Mouse (Mus musculus): ENCODE measurements at regions not wholly inside any gene's neighbourhood (a gene's known extent, or its start where the extent isn't known, plus 50 kb on each side); places are given as distances from the start of the nearest gene placed in this dataset.

DNA sequence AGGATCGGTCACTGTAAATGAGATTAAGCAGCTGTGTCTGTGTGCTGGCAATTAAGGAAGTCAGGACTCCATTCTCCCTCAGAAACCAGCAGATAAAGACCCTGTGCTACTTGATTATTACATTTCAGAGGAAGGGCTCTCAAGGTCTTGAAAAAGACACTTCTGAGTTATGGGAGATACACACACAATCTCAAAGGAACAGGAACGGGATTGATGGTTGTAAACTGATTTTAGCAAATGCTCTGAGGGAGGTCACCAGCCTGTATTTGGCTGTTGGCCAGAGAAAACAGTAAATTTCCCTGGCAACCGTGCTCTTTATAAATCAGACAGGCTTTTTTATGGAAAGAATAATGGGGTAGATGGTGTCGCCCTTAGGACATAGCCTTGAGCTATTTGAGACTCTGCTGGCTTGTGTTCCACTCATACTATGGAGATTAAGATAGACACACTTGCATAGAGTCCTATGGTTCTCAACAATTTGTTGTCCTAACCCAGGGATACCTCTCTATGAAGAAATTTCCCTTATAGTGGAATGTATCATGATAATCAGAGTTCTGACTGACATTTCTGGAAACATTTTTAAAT lies 656.9 kb downstream of the Phf3 start:
- Histone ChIP-seq H3K27me3 (ENCODE audit: control insufficient read depth, insufficient read depth, low read length) (no peaks in the 10 kb centered on the region), H3K27ac (no peak overlapping the region), H3K4me3 (no peak overlapping the region), H3K79me2 (replicated peaks; ENCODE audit: control insufficient read depth, insufficient read depth, low read length) (no peaks in the 10 kb centered on the region), H3K4me1 (ENCODE audit: control insufficient read depth, insufficient read depth, low read length) (no peaks in the 10 kb centered on the region), H3K9ac (ENCODE audit: low read depth, low read length) (no peak overlapping the region), H3K36me3 (ENCODE audit: control insufficient read depth, insufficient read depth, low read length) (no peaks in the 10 kb centered on the region)
- WGBS = 29% methylated on average over 4 of the region's 4 CpGs
- no peak for DNase-seq
- TF ChIP-seq CTCF (IDR thresholded peaks at IDR 0.05) (no peak), EP300 (IDR thresholded peaks at IDR 0.05; ENCODE audit: insufficient read depth, low read depth, low read length) (no peak), POLR2A (IDR thresholded peaks at IDR 0.05; ENCODE audit: insufficient read depth, low read depth, low read length) (no peak)
- intact Hi-C loops (cut with DNase I) = no loop called here

DNA sequence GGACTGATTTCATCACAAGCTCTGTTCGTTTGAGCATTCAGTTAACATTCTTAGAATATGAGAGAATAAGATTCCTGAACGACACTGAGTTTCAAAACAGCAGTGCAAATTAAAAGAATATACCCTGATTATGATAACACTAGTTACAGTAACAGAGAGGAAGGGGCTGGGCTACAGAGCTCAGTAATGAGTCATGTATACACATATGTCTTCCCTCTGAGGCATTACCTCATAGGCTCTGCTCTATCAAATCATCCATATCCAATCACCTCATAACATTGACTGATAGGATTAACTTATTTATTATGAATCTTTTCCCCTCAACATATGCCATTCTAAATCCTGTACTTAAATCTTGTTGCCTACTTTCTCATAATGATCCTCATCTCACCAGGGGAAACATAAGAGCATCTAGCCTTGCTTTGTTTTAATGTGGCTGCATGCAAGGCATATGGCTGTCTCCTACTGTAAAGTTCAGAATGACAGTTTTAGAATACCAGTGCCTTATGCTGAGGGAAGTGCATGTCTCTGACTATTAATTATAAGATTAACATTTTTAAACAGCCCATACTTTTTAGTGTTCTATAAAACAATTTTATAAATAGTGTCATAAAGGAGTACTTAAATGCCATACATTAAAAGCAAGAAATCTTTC lies 669.0 kb downstream of the Phf3 start:
- 38% methylated on average over 2 of the region's 2 CpGs for WGBS
- intact Hi-C loops (cut with DNase I) = no loop called here
- no peak overlapping the region for H3K4me3 ChIP-seq
- no peaks in the 10 kb centered on the region for H3K27me3 ChIP-seq (ENCODE audit: control insufficient read depth, insufficient read depth, low read length)
- no peaks in the 10 kb centered on the region for H3K79me2 ChIP-seq (replicated peaks; ENCODE audit: control insufficient read depth, insufficient read depth, low read length)
- no peak overlapping the region for H3K27ac ChIP-seq
- TF ChIP-seq POLR2A (IDR thresholded peaks at IDR 0.05; ENCODE audit: insufficient read depth, low read depth, low read length) (no peak), CTCF (IDR thresholded peaks at IDR 0.05) (no peak), EP300 (IDR thresholded peaks at IDR 0.05; ENCODE audit: insufficient read depth, low read depth, low read length) (no peak)
- DNase-seq = no peak
- no peaks in the 10 kb centered on the region for H3K36me3 ChIP-seq (ENCODE audit: control insufficient read depth, insufficient read depth, low read length)
- H3K4me1 ChIP-seq (ENCODE audit: control insufficient read depth, insufficient read depth, low read length) = no peaks in the 10 kb centered on the region
- H3K9ac ChIP-seq (ENCODE audit: low read depth, low read length) = no peak overlapping the region

GRCm38 (mm10) chr1:30176225-30176624 lies 697.5 kb downstream of the Phf3 start:
- no peak for DNase-seq
- no peaks in the 10 kb centered on the region for H3K4me1 ChIP-seq (ENCODE audit: control insufficient read depth, insufficient read depth, low read length)
- no peak overlapping the region for H3K27ac ChIP-seq
- H3K79me2 ChIP-seq (replicated peaks; ENCODE audit: control insufficient read depth, insufficient read depth, low read length) = no peaks in the 10 kb centered on the region
- no peak for TF ChIP-seq POLR2A (IDR thresholded peaks at IDR 0.05; ENCODE audit: insufficient read depth, low read depth, low read length)
- TF ChIP-seq CTCF (IDR thresholded peaks at IDR 0.05) = no peak
- TF ChIP-seq EP300 (IDR thresholded peaks at IDR 0.05; ENCODE audit: insufficient read depth, low read depth, low read length) = no peak
- no peaks in the 10 kb centered on the region for H3K27me3 ChIP-seq (ENCODE audit: control insufficient read depth, insufficient read depth, low read length)
- H3K9ac ChIP-seq (ENCODE audit: low read depth, low read length) = no peak overlapping the region
- no peak overlapping the region for H3K4me3 ChIP-seq
- H3K36me3 ChIP-seq (ENCODE audit: control insufficient read depth, insufficient read depth, low read length) = no peaks in the 10 kb centered on the region
- 68% methylated on average over 2 of the region's 2 CpGs for WGBS
- intact Hi-C loops (cut with DNase I) = no loop called here

DNA sequence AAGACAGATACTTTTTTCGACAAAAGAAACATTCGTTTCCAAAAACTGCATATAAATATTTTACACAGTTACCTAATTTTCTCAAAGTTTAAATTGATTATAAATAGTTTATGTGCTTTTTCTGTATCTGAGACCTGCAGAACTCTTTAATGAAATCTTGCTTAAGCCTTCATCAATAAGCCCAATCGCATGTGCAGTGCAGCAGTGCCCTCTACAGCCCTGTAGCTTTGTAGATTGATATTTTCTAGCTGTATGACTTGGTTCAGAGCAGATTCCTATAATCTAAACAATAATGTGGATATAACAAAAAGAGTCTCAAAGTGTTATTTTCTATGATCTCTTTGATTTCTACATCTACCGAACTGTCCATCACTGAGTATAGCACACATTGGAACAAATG lies 728.7 kb downstream of the Phf3 start:
- DNase-seq = no peak
- 0 out of 2 replicates have a peak, but pooled peaks have one; percentile 12 for TF ChIP-seq CTCF (IDR thresholded peaks at IDR 0.05)
- no peak for TF ChIP-seq EP300 (IDR thresholded peaks at IDR 0.05; ENCODE audit: insufficient read depth, low read depth, low read length)
- 75% methylated on average over 4 of the region's 4 CpGs for WGBS
- H3K9ac ChIP-seq (ENCODE audit: low read depth, low read length) = no peak overlapping the region
- no peak overlapping the region for H3K4me3 ChIP-seq
- no peaks in the 10 kb centered on the region for H3K36me3 ChIP-seq (ENCODE audit: control insufficient read depth, insufficient read depth, low read length)
- no peaks in the 10 kb centered on the region for H3K4me1 ChIP-seq (ENCODE audit: control insufficient read depth, insufficient read depth, low read length)
- H3K27ac ChIP-seq = no peak overlapping the region
- H3K27me3 ChIP-seq (ENCODE audit: control insufficient read depth, insufficient read depth, low read length) = no peaks in the 10 kb centered on the region
- intact Hi-C loops (cut with DNase I) = no loop called here
- H3K79me2 ChIP-seq (replicated peaks; ENCODE audit: control insufficient read depth, insufficient read depth, low read length) = no peaks in the 10 kb centered on the region

- WGBS = 78% methylated on average over 3 of the region's 3 CpGs
- Histone ChIP-seq H3K4me3 (no peak overlapping the region), H3K79me2 (replicated peaks; ENCODE audit: control insufficient read depth, insufficient read depth, low read length) (no peaks in the 10 kb centered on the region), H3K4me1 (ENCODE audit: control insufficient read depth, insufficient read depth, low read length) (no peaks in the 10 kb centered on the region), H3K9ac (ENCODE audit: low read depth, low read length) (no peak overlapping the region), H3K27ac (no peak overlapping the region), H3K36me3 (ENCODE audit: control insufficient read depth, insufficient read depth, low read length) (no peaks in the 10 kb centered on the region), H3K27me3 (ENCODE audit: control insufficient read depth, insufficient read depth, low read length) (no peaks in the 10 kb centered on the region)
- no peak for DNase-seq
- TF ChIP-seq EP300 (IDR thresholded peaks at IDR 0.05; ENCODE audit: insufficient read depth, low read depth, low read length) (no peak), POLR2A (IDR thresholded peaks at IDR 0.05; ENCODE audit: insufficient read depth, low read depth, low read length) (no peak), CTCF (IDR thresholded peaks at IDR 0.05) (no peak)
- intact Hi-C loops (cut with DNase I) = no loop called here
Observed at GRCm38 (mm10) chr1:30114186-30114585, 759.5 kb downstream of the Phf3 start.

Small RNA genes in the stretch of these regions (microRNA-seq; reads per million reads assigned to microRNA genes)
- gene Gm27430 = 0 reads per million in 2 experiments

All from heart, adult 2 months (tissue).